Mouse (Mus musculus): ENCODE measurements around the gene Spop. TPM values are rescaled to one million over a fixed set of nuclear protein-coding genes. Genes with fewer than 3 reads are reported as not detected.
"Not testable (repeated sequence)": the region's sequence is repeated elsewhere in the genome, so short reads cannot be mapped to it uniquely, and the experiment has no call there.

Gene Spop
- polyA plus RNA-seq, 1 experiment from 2014 or later, result 230 TPM

DNA sequence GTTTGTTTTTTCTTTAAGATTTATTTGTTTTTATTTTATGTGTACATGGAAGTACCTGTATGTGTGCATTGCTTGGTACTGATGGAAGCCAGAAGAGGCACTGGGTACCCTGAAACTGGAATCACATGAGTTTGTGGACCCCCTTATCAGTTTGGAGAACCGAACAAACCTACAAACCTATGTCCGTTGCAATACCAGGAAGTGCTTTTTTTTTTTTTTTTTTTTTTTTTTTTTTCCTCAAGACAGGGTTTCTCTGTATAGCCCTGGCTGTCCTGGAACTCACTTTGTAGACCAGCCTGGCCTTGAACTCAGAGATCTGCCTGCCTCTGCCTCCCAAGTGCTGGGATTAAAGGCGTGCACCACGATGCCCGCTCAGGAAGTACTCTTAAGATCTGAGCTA is 7.5 kb upstream of the Spop start:
- H3K9ac ChIP-seq; H3K4me2 ChIP-seq; H3K9me3 ChIP-seq; H3K27ac ChIP-seq (replicated peaks); ATAC-seq (ENCODE audit: low FRiP score, low read depth); H3K36me3 ChIP-seq; H3K4me3 ChIP-seq; H3K4me1 ChIP-seq (replicated peaks); H3K27me3 ChIP-seq: not testable (repeated sequence)
- 96% methylated on average over 5 of the region's 5 CpGs for WGBS

- no peak overlapping the region for H3K27ac ChIP-seq (replicated peaks)
- no peaks in the 10 kb centered on the region for H3K4me1 ChIP-seq (replicated peaks)
- no peaks in the 10 kb centered on the region for H3K27me3 ChIP-seq
- H3K4me2 ChIP-seq, result no peak overlapping the region
- no peaks in the 10 kb centered on the region for H3K9me3 ChIP-seq
- H3K9ac ChIP-seq, result no peak overlapping the region
- no peak overlapping the region for H3K4me3 ChIP-seq
- WGBS, result 89% methylated on average over 10 of the region's 10 CpGs
- no peak for ATAC-seq (ENCODE audit: low FRiP score, low read depth)
- H3K36me3 ChIP-seq, result no peaks in the 10 kb centered on the region
Measured at GRCm38 (mm10) chr11:95409450-95410112, 4.3 kb upstream of the Spop start.

DNA sequence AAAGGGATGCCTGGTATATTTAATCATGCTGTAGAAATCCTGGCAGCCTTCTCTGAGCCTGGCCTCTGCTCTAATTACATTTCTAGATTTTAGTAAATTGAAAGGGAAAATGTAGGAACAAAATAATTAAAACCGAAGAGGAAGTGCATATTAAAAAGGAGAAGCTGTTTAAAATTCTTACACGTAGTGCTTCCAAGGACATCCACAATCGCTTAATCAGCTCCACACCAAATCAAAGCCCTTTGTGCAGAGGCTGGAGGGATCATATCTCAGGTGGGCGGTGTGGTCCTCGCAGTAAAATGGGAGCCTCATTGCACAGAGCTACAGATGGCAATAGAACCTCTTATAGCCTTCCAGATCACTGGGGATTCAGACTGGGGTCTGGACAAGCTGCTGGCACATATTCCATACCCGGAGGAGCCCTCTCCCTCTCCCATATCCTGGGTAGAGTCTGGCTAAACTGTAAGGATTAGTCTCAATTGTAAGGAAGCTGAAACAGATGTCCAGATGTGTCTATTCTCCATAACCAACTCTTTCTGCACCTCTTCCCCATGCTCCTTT is 2.3 kb upstream of the Spop start:
- peak overlapping the region; percentile 51 for H3K27ac ChIP-seq (replicated peaks)
- no peak for ATAC-seq (ENCODE audit: low FRiP score, low read depth)
- H3K9me3 ChIP-seq, result no peaks in the 10 kb centered on the region
- H3K9ac ChIP-seq, result no peak overlapping the region
- H3K4me2 ChIP-seq, result no peak overlapping the region
- H3K4me3 ChIP-seq, result no peak overlapping the region
- H3K36me3 ChIP-seq, result no peaks in the 10 kb centered on the region
- WGBS, result 68% methylated on average over 6 of the region's 6 CpGs
- H3K27me3 ChIP-seq, result no peaks in the 10 kb centered on the region
- peaks cover 17% of the 10 kb centered on the region for H3K4me1 ChIP-seq (replicated peaks)

DNA sequence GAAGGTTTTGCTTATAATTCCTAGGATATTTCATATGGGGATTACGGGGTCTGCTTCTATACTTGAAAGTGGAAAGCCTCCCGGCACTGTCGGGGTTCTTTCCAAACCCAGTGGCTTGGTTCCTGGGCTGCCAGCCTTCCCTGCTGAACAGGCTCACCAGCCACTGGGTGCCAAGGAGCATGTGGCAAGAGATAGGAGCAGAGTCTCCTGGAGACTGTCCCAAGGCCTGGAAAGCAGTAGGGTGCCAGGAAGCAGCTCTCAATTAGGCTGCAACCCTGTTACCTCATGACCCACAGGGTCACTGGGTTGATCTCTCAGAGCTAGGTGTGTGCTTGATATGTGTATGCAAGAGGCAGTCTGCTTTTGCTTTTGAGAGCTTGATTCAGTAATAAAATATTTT is 1.3 kb upstream of the Spop start:
- Histone ChIP-seq H3K9me3 (no peaks in the 10 kb centered on the region), H3K27me3 (no peaks in the 10 kb centered on the region), H3K4me1 (replicated peaks) (peaks cover 22% of the 10 kb centered on the region), H3K27ac (replicated peaks) (no peak overlapping the region), H3K4me2 (no peak overlapping the region), H3K9ac (no peak overlapping the region), H3K36me3 (no peaks in the 10 kb centered on the region), H3K4me3 (no peak overlapping the region)
- ATAC-seq (ENCODE audit: low FRiP score, low read depth), result no peak
- 89% methylated on average over 3 of the region's 3 CpGs for WGBS

DNA sequence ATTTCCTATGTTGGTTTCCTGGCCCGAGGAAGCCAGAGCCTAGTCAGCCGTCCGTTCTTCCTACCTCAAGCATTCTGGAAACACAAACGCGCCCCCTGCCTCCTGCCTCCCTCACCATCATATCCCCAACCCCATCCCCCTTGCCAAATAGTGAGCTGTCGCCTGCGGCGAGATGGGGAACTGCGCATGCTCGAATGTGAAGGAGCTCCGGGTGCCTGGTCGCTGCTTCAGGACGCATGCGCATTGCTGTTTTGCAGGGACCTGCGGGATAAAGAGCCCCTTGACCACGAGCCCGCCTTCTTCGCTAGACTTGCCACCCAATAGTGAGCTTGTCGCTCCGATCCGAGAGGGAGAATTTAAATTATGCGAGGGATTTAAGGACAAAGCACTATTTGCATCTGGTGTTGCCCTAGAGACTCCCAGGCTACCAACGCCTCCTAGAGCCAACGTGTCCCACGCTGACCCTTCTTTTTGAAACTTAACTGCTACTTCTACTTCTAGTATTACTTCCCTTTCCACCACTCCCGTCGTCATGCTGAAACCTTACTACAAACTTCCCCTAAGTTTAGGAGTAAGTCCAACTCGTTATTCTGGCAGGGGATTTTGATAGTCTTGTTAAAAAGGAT is 769 bp downstream of the Spop start:
- Histone ChIP-seq H3K9me3 (no peaks in the 10 kb centered on the region), H3K9ac (peak overlapping the region; percentile 73)
- peak; percentile 89 for ATAC-seq (ENCODE audit: low FRiP score, low read depth)

DNA sequence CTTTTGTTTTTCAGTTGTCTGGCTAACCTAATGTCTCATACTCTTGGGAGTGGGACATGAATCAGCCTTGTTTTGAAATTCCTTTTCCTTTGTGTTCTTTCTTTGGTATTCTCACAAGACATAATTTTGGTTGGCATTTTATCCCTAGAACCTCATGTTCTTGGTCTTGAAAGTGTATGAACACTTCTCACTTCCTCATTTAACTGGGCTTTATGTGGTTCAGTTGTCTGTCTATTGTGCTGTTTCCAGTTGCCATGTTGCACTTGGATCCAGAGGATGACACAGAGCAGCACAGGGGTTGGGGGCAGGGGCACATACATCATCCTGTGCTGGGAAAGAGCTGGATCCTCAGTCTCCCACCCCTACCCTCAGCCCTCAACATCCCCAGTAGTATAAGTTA is 2.1 kb downstream of the Spop start:
- Histone ChIP-seq H3K4me2 (peak overlapping the region; percentile 88), H3K27ac (replicated peaks) (no peak overlapping the region), H3K4me3 (0 out of 2 replicates have a peak overlapping the region, but pooled peaks have one; percentile 60), H3K4me1 (replicated peaks) (peaks cover 25% of the 10 kb centered on the region), H3K27me3 (no peaks in the 10 kb centered on the region), H3K36me3 (no peaks in the 10 kb centered on the region), H3K9ac (no peak overlapping the region), H3K9me3 (no peaks in the 10 kb centered on the region)
- no peak for ATAC-seq (ENCODE audit: low FRiP score, low read depth)

More for the DNA sequence above, 769 bp downstream of the Spop start:
- no peaks in the 10 kb centered on the region for H3K36me3 ChIP-seq
- H3K27me3 ChIP-seq, result no peaks in the 10 kb centered on the region
- H3K4me2 ChIP-seq, result peak overlapping the region; percentile 88
- peak overlapping the region; percentile 98 for H3K27ac ChIP-seq (replicated peaks)
- 0% methylated on average over 28 of the region's 28 CpGs for WGBS
- peaks cover 25% of the 10 kb centered on the region for H3K4me1 ChIP-seq (replicated peaks)
- H3K4me3 ChIP-seq, result peak overlapping the region; percentile 60

DNA sequence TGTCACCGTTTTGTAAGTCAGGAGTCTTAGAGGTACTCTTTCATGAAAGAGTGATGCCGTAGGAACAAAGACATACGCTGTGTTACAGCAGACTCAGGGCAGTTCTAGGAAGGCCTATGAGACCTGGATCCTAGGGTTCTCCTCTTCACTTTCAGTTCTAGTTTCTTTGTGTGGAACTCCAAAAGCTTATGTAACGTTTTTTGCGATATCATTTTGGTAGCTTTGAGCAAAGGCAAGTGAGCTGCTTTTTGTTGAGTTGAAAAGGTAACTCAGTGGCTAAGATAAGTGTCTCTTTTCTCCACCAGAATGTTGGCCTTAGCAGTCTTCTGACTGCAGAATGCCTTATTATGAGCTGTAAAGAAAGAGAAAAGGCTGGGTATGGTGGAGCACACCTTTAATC is 3.5 kb downstream of the Spop start:
- H3K9ac ChIP-seq, result no peak overlapping the region
- no peak for ATAC-seq (ENCODE audit: low FRiP score, low read depth)
- WGBS, result 88% methylated on average over 5 of the region's 5 CpGs
- no peak overlapping the region for H3K27ac ChIP-seq (replicated peaks)
- no peaks in the 10 kb centered on the region for H3K27me3 ChIP-seq
- H3K36me3 ChIP-seq, result no peaks in the 10 kb centered on the region
- no peak overlapping the region for H3K4me3 ChIP-seq
- no peak overlapping the region for H3K4me2 ChIP-seq
- H3K4me1 ChIP-seq (replicated peaks), result peaks cover 28% of the 10 kb centered on the region
- H3K9me3 ChIP-seq, result no peaks in the 10 kb centered on the region

DNA sequence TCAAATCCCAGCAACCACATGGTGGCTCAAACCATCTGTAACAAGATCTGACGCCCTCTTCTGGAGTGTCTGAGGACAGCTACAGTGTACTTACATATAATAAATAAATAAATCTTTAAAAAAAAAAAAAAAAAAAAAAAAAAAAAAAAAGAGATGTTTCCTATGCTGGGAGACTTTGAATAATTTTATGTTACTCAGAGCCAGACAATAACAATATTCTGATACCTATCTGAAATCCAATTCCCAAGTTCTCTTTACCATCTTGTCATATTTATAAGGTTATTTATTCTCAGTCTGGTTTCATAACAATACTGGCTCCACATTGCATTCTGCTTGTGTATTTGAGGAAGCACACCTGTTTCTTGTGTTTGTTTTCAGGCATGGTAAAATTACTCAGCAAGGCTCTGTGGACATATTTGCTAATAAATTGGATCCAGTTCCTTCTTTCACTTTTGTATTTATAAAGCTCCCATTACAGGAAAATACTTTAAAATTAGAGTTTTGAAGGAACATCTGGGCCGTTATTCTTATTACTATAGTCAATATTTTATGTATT is 7.1 kb downstream of the Spop start:
- WGBS, result 80% methylated on average over 2 of the region's 2 CpGs
- no peak overlapping the region for H3K4me2 ChIP-seq
- H3K9ac ChIP-seq, result no peak overlapping the region
- no peaks in the 10 kb centered on the region for H3K9me3 ChIP-seq
- H3K27me3 ChIP-seq, result no peaks in the 10 kb centered on the region
- peaks cover 16% of the 10 kb centered on the region for H3K4me1 ChIP-seq (replicated peaks)
- H3K4me3 ChIP-seq, result no peak overlapping the region
- no peaks in the 10 kb centered on the region for H3K36me3 ChIP-seq
- no peak overlapping the region for H3K27ac ChIP-seq (replicated peaks)
- ATAC-seq (ENCODE audit: low FRiP score, low read depth), result no peak

DNA sequence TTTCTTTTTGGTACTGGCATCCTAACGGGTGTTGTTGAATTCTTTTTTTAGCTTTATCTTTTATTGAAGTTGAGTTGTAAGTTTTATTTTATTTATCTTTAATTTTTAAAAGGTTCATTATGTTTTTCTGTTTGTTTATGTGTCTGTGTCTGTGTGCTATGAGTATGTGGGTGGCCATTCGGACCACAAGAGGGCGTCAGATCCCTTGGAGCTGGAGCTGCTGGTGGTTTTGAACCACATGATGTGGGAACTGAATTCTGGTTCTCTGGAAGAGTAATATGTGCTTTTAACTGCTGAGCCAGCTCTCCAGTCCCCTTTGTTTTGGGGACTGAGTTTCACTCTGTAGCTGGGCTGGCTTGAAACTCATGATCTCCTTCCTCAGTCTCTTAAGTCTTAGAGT is 9.6 kb downstream of the Spop start:
- no peak overlapping the region for H3K9ac ChIP-seq
- H3K36me3 ChIP-seq, result no peaks in the 10 kb centered on the region
- 84% methylated on average over 3 of the region's 3 CpGs for WGBS
- no peak overlapping the region for H3K4me2 ChIP-seq
- H3K27ac ChIP-seq (replicated peaks), result no peak overlapping the region
- no peak overlapping the region for H3K4me3 ChIP-seq
- no peaks in the 10 kb centered on the region for H3K9me3 ChIP-seq
- H3K27me3 ChIP-seq, result no peaks in the 10 kb centered on the region
- H3K4me1 ChIP-seq (replicated peaks), result peaks cover 3% of the 10 kb centered on the region; the same call in 1 of the 2 replicates
- ATAC-seq (ENCODE audit: low FRiP score, low read depth), result no peak

DNA sequence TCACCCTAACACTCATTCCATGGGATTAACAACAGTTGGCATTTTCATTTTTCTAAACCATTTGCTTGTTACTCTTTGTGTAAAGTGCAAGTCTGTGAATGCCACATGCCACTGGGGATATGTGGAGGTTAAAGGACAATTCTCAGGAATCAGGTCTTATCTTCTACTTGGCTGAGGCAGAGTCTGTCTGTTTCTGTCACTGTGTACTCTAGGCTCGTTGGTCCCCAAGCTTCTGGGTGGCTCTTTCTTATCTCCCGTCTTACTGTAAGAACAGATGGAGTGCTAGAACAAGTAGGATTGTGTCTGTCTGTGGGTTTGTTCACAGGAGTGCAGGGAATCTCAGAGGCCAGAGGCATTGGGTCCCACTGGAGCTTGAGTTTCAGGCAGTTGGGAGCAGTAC is 17.5 kb downstream of the Spop start:
- no peaks in the 10 kb centered on the region for H3K9me3 ChIP-seq
- no peak for ATAC-seq (ENCODE audit: low FRiP score, low read depth)
- H3K36me3 ChIP-seq, result no peaks in the 10 kb centered on the region
- H3K4me3 ChIP-seq, result no peak overlapping the region
- H3K27ac ChIP-seq (replicated peaks), result no peak overlapping the region
- H3K27me3 ChIP-seq, result no peaks in the 10 kb centered on the region
- H3K4me1 ChIP-seq (replicated peaks), result no peaks in the 10 kb centered on the region
- no peak overlapping the region for H3K9ac ChIP-seq
- H3K4me2 ChIP-seq, result no peak overlapping the region
- 83% methylated on average over 2 of the region's 2 CpGs for WGBS

DNA sequence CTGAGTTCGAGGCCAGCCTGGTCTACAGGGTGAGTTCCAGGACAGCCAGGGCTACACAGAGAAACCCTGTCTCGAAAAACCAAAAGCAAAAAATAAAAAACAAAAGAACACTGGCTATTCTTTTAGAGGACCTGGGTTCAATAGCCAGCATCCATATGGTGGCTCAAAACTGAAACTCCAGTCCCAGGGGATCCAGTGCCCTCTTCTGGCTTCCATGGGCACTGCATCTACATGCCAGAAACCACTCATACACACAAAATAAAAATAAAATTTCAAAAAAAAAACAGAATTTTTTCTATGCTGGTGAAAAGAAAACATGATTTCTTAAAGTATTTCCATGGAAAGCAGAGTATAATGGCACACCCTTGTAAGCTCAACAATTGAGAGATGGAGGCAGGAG is 18.3 kb downstream of the Spop start:
- Histone ChIP-seq H3K27ac (replicated peaks) (no peak overlapping the region), H3K9me3 (no peaks in the 10 kb centered on the region), H3K4me2 (no peak overlapping the region), H3K4me1 (replicated peaks) (no peaks in the 10 kb centered on the region), H3K4me3 (no peak overlapping the region), H3K27me3 (no peaks in the 10 kb centered on the region), H3K9ac (no peak overlapping the region), H3K36me3 (no peaks in the 10 kb centered on the region)
- no peak for ATAC-seq (ENCODE audit: low FRiP score, low read depth)
- WGBS, result 92% methylated on average over 2 of the region's 2 CpGs

GRCm38 (mm10) chr11:95445371-95445770 is 31.5 kb downstream of the Spop start:
- Histone ChIP-seq H3K27ac (replicated peaks) (no peak overlapping the region), H3K36me3 (0 out of 2 replicates have a peak, but pooled peaks cover 6% of the 10 kb centered on the region), H3K9me3 (no peaks in the 10 kb centered on the region), H3K4me3 (no peak overlapping the region), H3K4me2 (no peak overlapping the region), H3K4me1 (replicated peaks) (0 out of 2 replicates have a peak, but pooled peaks cover 5% of the 10 kb centered on the region), H3K9ac (no peak overlapping the region), H3K27me3 (no peaks in the 10 kb centered on the region)
- ATAC-seq (ENCODE audit: low FRiP score, low read depth), result no peak
- WGBS, result 25% methylated on average over 2 of the region's 2 CpGs

Data from hindbrain, embryonic 15.5 days (tissue).